Mouse (Mus musculus): ENCODE results near the gene Tdp2.

DNA sequence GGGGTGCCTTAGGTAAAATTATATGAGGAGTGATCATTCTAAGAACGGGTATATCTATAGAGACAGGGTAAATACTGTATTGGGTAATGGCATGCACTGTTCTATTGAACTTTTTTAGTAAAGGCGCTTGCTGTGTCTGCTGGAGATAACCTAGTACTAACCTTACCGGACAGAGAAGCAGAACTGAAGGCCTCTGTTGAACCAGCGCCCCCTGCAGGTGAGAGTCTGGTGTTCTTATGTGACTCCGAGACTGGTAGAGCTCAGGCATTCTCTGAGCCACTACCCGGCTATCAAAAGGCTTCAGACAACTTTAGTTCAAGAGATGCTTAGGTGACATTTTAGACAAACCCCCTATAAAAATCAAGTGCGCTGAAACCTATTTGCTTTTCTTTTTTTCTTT lies 31.0 kb downstream of the Tdp2 start:
- no peak for TF ChIP-seq POLR2A (IDR thresholded peaks at IDR 0.05; ENCODE audit: control insufficient read depth in 1 of 2, insufficient read depth in 1 of 2, low read depth in 1 of 2, low read length in 2 of 2, poor library complexity in 1 of 2)
- no peak for TF ChIP-seq RCOR1 (IDR thresholded peaks at IDR 0.05; ENCODE audit: low read depth, low read length)
- TF ChIP-seq CTCF (IDR thresholded peaks at IDR 0.05 in 2 of 3, conservative IDR thresholded peaks at IDR 0.05 in 1 of 3; ENCODE audit: control insufficient read depth in 1 of 3, insufficient read depth in 1 of 3, low read depth in 2 of 3, low read length in 3 of 3, poor library complexity in 1 of 3, severe bottlenecking in 1 of 3), result peak; percentile 67 to 72 (median 68)
- no peak for TF ChIP-seq EP300 (IDR thresholded peaks at IDR 0.05; ENCODE audit: low read depth in 1 of 2, low read length in 2 of 2)
- TF ChIP-seq CHD1 (IDR thresholded peaks at IDR 0.05; ENCODE audit: low read depth, low read length), result no peak
- no peak for TF ChIP-seq POLR2AphosphoS2 (IDR thresholded peaks at IDR 0.05; ENCODE audit: low read length)
- no peak for TF ChIP-seq MAFK (IDR thresholded peaks at IDR 0.05; ENCODE audit: borderline replicate concordance, low read depth, low read length)
- TF ChIP-seq GABPA (IDR thresholded peaks at IDR 0.05; ENCODE audit: low read depth, low read length), result no peak
- no peak for TF ChIP-seq E2F4 (IDR thresholded peaks at IDR 0.05; ENCODE audit: borderline replicate concordance, low read depth, low read length)
